Mouse (Mus musculus) left cerebral cortex, adult 8-10 months (tissue): ENCODE data around the gene Unkl. TPM values are rescaled to one million over a fixed set of nuclear protein-coding genes. Genes with fewer than 3 reads are reported as not detected.
"Not testable (repeated sequence)": the region's sequence is repeated elsewhere in the genome, so short reads cannot be mapped to it uniquely, and the experiment has no call there.

Source experiments
- DNase-seq, 2 experiments: peaks; one replicate each; pipeline ENCODE4 v3.0.0; 2022; ENCODE audit warnings: low spot score in 2 of 2
- total RNA-seq, 4 experiments: library from RNA; stranded (reverse); gene quantifications; 2 replicates each; pipeline ENCODE4 v1.2.4; 2022

The Unkl gene
- total RNA-seq, 4 experiments from 2014 or later, result 37.0 to 40.0 (median 37.8) TPM

DNA sequence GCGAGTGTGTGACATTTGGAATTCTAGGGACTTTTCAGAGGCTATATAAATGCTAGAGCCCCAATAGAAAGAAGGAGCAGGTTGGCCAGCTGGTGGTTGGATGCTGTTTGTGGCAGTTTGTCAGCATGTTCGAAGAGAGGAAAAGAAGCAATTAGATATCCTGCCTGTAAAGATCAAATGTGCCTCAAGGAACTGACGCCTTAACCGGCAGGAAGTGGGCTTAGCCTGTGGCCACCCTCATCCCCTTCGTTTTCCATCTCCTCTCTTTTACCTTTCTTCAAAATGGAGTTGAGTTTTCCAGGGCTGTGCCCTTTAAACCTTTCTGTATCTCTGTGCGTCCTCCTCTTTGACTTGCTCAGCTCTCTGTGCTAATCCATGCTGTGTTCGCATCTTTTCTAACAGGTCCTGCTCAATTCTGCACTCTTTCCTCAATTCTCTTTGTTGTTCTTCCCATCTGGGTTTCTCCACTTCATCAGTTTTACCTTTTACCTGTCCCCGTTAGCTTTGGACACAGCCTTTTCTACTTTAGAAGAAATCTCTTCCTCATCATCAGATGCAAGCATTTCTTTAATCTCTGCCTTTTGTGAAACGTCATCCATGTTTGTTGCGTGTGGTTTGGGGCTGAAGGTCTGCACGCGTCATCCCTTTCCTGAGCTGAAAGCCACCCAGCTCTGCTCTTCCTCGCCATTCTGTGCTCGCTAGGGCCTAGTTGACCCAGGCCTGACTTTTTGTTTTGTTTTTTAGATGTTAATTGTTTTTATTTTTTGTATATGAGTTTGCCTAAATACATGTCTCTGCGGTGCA, 31.5 kb downstream of the Unkl start:
- DNase-seq, result no peak

DNA sequence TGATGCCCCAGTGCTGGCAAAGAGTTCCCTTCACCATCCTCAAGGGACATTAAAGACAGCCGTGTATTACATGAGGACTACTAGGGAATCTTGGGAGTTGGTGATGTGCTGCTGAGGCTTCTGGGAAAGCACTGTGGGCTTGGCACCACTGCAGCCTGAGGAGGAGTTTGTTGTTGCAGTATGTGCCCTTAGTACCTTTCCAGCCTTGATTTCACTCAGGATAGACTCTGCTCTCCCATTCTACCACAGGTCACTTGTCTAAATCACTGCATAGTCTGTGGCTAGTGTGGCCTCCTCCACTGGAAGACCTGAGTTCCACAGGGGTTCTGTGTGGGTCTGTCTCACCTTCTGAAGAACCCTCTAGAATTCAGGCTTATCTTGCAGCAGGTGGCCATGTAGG, 32.5 kb downstream of the Unkl start:
- DNase-seq, result no peak

DNA sequence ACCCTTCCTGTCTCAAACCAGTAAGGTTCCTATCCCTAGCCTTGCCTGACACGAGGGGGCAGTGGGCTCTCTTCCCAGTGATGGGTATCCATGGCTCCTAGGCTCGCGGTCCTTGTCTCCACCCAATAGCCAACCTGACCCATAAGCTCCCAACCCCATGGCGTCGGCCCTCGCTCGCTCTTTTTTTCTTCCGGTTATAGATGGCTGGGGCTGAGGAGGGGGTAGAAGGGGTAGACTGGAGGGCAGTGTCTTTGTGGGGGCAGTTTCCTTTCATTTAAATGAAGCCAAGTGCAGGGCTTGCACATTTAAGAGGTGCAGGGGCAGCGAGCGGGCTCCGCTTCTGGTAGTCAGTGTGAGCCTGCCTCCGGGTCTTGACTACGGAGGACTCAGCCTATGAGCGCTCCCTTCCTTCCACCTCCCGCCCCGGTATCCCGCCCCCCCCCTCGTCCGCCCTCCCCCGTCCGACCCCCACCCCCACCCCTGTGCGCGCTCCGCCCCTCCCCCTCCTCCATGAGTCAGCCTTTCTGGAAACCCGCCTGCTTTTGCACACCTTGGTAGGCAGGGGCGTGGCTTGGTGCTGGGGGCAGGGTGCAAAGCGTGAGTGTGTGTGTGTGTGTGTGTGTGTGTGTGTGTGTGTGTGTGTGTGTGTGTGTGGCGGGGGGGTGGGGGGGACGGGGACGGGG, 33.8 kb downstream of the Unkl start:
- peak; percentile 37 to 65 for DNase-seq

DNA sequence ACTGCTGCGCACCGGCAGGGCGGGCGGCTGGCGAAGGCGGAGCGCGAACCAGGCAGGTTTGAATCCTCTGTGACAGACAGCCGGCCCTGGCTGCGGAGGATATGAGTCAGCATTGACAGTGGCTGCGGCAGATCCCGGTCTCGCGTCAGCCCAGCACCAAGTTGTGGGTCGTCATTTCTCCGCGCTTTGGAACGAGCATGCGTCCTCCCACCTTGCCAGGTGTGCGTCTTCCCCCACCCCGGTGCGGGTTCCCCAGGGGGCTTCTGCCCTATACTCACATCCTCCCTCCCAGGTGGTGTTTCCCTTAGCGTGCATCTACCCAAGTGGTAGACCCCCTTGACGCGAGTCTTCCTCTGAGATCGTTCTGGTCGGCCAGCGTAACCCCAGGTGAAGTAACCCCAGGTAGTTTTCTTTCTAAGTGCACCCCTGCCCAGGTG, 34.3 kb downstream of the Unkl start:
- DNase-seq, result peak in 1 of 2 experiments; percentile 58

DNA sequence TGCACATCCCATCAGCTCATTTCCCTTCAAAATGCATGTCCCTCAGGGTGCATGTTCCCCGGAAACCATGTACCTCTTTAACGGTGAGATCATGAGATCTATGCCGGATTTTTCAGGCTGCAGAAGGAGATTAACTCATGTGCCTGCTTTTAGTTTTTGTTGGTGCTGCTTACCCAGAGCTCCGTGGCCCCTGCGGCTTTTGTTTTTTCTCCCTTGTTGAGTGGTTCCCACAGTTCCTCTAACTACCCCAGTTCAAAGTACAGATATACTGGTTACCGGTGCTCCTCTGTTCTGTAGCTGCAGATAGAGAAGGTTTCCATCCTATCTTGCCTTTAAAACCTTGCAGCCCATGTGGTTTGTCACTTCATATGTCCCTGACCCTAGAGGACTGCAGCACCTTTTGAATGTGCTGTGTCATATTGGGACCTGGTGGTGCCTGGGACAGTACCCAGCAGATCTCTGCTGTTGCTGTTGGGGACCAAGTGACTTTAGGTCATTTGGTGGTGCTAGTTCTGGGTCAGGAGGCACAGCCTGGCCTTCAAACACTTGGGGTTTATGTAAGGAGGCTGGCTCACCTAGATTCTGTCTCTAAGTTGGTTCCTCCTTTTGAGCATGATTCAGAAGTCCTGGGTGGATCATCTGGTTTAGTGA, 34.9 kb downstream of the Unkl start:
- DNase-seq, result no peak

DNA sequence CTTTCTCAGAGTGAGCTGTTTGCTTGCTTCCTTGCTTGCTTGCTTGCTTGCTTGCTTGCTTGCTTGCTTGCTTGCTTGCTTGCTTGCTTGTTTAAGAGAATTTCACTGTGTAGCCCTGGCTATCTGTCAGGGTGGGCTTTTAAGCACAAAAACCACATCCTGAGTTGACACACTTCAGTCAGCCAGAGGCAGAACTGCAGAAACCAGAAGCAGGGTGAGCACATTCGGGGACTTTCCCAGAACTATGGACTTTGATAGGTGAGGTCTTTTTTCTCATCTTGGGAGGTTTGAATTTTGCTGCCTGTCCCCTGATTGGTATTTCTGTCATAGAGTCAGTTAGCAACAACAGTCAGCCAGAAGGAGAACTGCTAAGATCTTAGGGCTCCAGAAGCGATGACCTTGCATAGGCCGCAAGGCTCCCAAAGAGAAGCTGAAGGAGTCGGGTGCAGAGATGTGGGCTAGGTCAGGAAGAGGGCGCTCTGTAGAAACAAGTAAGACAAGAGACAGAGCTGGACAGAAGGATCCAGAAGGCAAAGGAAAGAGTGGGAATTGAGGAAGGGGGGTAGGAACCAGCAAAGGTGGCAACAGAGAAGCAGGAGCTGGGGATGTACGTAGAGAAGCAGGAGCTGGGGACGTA, 36.5 kb downstream of the Unkl start:
- DNase-seq, result no peak

DNA sequence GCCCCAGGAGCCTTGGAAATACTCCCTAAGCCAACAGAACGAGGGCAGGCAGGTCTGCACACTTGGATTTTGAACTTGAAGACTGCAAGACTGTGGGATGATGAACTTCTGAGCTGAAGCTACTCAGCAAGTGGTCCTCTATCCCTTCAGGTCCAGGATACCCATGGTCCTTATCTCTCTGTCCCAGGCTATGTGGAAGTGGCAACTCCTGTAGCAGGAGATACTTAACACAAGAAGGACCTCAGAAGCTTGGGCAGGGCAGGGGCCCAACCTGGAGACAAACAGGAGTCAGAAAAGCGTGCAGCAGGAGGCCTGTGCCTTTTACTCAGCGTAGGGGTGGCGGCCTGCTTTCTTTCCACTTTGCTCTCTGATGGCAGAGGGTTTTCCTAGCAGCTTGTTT, 37.5 kb downstream of the Unkl start:
- no peak for DNase-seq

DNA sequence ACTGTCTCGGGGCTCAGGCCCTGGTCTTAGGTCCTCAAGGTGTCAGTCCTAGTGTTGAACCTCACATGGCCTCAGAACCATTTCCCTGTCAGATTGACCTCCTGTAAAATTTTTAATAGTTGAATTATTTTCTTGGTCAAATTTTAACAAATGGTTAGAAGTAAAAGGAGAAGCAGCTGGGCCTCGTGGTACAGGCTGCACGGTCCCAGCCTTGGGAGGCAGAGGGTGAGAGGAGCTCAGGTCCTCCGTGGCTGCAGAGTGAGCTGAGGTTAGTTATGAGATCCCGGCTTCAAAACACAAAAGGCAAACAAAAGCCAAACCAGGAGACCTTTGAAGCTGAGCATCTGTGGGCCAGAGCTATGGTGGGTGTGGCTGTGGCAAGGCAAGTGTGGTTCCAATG, 39.8 kb downstream of the Unkl start:
- no peak for DNase-seq

DNA sequence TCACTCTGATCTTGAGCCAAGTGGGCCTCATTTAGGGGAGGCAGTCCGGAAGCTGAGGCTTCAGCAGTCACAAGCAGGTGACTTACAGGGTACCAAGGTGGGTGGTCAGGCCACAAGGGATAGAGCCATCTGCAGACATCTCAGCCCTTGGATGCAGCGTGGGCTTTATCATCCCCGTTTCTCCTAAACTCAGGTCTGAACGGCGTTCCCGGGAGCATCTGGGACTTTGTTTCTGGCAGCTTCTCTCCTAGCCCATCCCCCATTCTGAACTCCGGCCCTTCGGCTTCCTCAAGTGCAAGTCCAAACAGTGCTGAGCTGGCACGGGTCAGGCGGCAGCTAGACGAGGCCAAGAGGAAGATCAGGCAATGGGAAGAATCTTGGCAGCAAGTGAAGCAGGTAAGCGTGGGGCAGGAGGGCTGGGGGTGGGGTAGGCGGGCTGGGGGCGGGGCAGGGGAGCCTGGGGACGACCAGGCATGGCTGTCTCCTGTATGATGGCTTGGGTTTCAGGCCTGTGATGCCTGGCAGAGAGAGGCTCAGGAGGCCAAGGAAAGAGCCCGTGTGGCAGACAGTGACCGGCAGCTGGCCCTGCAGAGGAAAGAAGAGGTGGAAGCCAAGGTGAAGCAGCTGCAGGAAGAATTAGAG, 41.9 kb downstream of the Unkl start:
- not testable (repeated sequence) for DNase-seq

DNA sequence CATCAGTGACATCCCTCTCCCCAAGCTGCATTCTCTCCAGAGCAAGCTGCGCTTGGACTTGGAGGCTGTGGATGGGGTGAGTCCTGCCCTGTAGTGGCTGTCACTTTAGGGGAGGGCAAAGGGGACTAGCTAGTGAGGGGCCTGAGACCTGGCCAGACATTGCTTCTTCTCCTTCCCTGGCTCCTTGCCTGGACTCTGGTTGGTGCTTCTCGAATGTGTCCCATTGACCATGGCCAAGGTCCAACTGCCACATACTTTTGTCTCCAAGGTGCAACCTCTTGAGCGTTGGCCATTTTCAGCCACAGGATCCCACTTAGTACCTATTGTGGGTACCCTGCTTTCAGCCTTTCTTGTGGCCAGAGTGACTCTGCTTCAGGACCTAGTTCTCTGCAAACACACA, 42.5 kb downstream of the Unkl start:
- DNase-seq, result no peak

DNA sequence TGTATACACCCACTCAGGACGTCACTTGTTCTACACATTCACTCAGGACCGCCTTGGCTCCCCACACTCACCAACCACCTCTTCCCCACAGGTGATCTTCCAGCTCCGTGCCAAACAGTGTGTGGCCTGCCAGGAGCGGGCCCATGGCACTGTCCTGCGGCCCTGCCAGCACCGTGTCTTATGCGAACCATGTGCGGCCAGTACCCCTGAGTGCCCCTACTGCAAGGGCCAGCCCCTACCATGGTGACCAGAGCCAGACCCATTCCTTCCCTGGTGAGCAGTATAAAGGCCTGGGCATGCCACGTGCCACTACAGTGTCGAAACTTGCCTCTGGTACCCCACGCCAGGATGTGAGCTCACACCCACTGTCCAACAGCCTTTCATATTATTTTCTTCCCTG, 43.4 kb downstream of the Unkl start:
- not testable (repeated sequence) for DNase-seq

DNA sequence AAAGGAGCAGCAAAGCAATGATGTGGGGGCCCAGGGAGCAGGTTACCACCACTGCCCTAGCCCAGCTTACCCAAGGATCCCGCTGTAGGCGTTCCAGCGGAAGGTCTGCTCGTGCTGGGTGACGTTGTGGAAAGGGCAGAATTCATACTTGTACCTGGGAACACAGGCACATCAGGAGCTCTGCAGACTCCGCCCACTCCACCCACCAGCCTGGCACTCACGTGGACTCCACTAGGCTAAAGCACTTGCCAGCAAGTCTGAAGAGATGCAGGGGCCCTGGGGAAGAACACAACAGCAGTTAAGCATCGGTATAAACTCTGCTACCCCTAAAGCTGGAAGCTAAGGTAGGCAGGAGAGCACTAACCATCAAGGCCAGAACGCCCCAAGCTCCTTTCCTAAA, 47.4 kb downstream of the Unkl start:
- no peak for DNase-seq

DNA sequence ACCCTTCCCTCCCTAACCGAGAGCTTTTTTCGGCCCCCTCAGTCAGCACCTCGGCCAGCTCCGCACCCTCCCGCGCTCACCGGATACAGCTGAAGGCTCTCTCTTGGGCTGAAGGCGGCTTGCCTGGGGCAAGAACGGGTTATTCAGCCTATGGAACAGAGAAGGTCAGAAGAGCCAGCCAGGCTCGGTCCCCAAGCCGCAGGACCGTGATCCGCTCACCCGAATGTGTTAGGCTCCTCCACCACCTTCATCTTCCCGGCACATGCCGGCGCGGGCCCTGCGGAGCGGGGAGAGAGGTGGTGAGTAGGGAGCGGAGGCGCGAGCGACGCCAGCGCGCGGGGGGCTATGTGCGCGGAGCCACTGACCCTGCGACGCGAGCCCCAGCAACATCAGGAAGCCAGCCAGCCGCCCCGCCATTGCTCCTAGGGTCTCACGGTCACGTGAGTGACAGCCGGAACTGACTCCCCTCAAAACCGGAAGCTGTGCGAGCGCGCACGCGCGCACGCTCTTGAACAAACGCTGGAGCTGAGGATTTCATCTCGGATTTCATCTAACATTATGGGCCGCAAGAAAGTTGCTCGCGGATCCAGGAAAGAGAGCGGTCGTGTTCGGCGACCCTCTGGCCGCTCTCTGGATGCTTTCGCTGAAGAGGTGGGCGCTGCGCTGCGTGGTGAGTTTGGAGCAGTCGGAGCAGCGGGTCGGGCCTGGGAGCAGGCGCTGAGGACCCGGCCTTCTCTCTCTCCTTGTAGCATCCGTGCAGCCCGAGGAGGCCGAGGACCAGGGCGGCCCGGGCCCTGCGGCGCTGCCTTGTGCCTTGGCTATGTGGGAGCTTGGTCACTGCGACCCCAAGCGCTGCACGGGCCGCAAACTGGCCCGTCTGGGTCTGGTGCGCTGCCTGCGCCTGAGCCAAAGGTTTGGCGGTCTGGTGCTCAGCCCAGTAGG, 51.8 kb downstream of the Unkl start, which contains the start of the genes Gnptg and Tsr3:
Gnptg (minus strand) TSS at position 430 of the 942 bp plus-strand sequence.
Tsr3 (plus strand) TSS at position 476 of the 942 bp plus-strand sequence.
- DNase-seq, result peak; percentile 65 to 78

DNA sequence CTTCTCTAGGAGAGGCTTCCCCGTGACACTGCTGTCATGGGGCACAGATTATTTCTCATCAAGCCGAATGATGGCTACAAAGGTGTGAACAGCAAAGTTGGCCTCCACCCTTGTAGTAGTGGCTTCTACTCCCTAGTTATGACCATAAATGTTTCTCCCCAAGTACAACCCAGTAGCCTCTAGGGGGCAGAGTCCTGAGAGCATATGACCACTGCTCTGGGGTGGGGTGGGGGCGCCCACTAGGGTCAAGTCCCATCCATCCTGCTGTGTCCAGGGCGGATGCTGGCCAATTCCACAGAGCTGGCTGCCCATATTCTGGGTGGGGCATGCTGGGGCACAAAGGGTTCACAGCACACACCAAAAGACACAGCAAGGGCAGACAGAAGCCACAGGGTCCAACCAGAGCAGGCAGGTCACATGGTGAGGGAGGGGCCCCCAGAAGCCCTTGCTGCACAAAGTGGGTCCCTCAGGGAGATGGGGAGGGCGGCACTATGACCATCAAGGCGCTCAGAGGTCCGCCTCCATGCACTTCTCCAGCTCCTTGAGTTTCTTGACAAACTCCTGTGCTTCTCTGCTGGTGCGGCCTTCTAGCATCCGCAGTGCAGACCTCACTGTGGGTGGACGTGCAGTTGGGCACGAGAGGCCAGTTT, 55.1 kb downstream of the Unkl start:
- DNase-seq, result no peak

DNA sequence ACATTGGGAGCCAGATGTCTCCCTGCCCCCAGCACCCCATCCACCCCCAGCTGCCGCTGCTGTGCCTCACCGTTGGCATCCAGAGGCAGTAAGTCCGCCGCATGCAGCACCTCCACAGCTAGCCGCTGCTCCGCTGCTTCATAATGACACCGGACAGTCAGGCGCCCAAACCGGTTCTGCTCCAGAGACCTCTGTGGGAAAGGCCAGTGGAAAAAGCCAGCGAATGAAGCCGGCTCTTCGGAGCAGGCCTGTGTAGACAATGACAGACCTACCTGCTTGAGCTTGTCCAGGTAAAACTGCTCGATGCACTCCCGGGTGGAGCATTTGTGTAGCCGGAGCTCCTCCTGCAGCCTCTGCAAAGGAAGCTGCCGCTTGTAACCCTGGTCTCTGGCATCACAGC, 56.0 kb downstream of the Unkl start:
- DNase-seq, result no peak

DNA sequence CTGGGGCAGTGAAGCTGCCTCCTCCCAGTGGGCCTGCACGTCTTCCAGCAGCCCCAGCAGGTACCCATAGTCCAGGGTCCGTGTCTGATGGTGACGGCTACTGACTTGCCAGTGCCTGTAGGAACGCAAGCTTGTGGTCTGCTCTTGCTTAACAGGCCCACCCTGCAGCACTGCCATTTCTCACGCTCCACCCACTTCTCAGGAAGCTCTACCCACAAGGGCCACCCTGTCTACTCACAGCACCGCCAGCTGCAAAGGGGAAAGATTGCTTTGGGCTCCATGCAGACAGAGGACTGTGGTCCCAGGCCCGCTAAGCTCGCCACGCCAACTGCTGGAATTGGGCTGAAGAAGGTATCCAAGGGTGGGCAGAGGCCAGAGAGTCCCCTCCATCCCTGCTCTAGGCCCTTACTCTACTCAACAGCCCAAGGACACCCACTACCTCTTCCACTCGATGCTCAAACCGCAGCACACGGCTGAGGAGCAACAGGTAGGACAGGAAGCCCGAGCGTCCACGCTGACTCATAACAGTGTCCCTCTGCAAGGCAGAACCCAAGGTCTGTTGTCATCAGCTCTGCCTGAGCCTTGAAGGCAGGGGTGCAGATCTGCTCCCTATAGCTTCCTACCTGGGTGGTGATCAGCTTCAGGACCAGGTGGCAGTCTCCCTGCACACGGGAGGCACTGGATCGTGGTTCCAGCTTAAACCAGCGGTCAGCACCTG, 60.0 kb downstream of the Unkl start:
- DNase-seq, result no peak

DNA sequence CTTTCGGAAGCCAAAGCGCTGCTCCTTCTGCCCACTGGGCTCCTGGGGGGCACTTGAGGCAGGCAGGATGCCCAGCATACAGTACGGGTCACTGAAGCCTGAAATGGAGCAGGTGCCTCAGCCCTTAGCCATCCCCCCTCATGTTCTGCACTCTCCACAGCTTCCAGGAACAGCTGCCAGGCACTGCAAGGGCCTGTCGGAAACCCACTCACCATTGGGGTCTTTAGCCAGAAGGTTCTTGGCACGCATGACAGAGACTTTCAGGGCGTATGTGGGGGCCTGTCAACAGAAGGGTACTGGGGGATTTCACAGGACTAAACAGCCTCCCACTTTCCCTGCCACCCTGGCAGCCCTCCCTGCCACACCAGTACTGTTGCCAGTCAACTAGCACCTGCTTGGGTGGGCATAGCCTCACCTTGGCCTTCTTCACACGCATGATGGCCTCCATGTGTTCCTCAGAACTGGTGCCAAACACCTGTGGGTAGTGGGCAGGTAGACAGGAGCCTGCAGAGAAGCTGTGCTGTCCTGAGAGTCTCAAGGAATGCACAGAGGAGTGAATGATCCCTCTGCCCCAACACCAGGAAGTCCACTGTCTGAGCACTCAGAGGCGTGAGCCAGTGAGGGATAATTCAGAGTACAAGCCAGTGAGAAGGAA, 62.1 kb downstream of the Unkl start:
- DNase-seq, result no peak

DNA sequence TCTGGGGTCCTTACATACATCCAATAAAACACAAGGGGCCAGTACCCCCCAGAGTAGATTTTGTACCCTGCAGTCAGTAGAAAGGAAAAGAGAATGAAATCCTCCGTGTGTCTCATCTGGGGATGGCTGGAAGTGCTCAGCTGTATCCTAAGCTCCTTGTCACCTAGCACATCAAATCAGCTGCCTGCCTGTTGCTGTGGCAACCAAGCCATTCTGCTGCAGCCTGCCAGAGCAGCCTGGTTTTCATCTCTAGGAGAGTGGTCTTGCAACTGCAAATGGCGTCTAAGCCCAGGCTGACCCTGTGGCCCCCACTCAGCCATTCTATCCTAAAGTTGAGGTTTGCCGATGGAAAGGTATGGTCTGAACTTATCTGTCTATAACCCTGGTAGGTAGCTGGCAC, 64.4 kb downstream of the Unkl start:
- DNase-seq, result no peak
